Mouse (Mus musculus): ENCODE data around the gene Gpr162.

- TF ChIP-seq CTCF (conservative IDR thresholded peaks at IDR 0.05; ENCODE audit: low read length) (no peak), POU5F1 (IDR thresholded peaks at IDR 0.05; ENCODE audit: borderline replicate concordance, low read length) (no peak), NANOG (IDR thresholded peaks at IDR 0.05; ENCODE audit: borderline replicate concordance, low read length) (no peak)
These were observed 42.9 kb downstream of the Gpr162 start for GRCm38 (mm10) chr6:124820891-124821290.

All from E14TG2a.4 (cell line).